Mouse (Mus musculus) c-Kit-negative CD71-positive TER-119-positive erythroid progenitor cells, embryonic 14.5 days (primary cell): ENCODE data around the gene Efna5.

ENCODE experiments used
- DNase-seq: peaks from one replicate; pipeline ENCODE4 v3.0.0-alpha.2; 2013; ENCODE audit warnings: low read depth, low spot score

Efna5 gene

GRCm38 (mm10) chr17:62881176-62881790 lies at the start of gene Efna5:
TSS of gene Efna5 (minus strand) at chr17:62881317.
- DNase-seq: no peak

- no peak for DNase-seq
Measured at GRCm38 (mm10) chr17:62915304-62915703, 34.2 kb upstream of the Efna5 start.

DNA sequence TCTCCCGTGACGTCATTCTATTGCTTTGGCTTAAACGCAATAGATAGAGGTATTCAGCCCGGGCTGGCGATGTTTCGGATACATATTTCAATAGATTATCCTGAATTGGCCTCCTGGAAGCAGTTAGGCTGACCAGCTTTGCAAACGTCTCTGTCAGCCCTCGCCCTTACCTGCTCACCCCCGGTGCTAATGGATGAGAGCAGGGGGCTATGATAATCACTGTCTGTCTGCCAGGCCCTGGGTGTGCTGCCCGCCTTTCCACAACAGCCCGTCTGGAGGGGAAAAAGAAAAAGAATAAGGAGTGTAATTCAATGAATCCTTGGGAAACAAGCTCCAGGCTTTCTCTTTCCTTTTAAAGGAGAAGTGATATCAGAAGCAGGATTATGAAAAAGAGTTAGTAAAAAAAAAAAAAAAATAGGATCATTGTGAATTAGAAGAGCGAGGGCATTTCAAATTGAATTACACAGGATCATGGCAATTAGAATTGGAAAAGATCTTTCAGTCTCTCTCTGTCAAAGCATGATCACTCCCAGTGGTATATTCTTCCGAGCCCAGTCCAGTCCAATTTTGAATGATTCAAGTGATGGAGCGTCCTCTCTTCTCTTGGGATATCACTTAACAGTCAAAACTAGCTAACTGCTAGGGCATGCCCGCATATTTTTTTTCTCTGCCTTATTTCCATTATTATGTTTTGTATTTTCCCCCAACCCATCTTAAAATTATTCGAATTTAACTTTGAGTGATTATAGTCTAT lies 24.8 kb upstream of the Efna5 start:
- no peak for DNase-seq

- no peak for DNase-seq
Measured at GRCm38 (mm10) chr17:62899066-62899465, 17.9 kb upstream of the Efna5 start.

DNA sequence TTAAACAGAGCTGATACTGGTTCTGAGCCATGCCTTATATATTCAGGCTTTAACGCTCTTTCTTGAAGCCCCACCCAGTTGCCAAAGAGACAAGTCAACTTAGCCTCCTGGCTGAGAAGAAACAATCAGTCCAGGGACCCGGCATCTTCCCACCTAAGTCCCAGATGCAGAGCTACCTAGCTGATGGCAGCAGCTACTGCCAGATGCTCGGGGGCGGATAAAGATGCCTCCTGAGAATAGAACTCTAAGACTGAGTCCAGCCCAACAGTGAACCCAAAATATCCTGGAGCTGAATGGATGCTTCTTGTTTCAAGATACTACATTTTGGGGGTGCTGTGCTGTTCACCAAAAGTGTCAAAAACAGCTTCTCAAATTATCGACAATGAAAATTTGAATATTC lies 8.9 kb upstream of the Efna5 start:
- no peak for DNase-seq

GRCm38 (mm10) chr17:62884129-62884506 lies 3.0 kb upstream of the Efna5 start:
- DNase-seq: no peak

DNA sequence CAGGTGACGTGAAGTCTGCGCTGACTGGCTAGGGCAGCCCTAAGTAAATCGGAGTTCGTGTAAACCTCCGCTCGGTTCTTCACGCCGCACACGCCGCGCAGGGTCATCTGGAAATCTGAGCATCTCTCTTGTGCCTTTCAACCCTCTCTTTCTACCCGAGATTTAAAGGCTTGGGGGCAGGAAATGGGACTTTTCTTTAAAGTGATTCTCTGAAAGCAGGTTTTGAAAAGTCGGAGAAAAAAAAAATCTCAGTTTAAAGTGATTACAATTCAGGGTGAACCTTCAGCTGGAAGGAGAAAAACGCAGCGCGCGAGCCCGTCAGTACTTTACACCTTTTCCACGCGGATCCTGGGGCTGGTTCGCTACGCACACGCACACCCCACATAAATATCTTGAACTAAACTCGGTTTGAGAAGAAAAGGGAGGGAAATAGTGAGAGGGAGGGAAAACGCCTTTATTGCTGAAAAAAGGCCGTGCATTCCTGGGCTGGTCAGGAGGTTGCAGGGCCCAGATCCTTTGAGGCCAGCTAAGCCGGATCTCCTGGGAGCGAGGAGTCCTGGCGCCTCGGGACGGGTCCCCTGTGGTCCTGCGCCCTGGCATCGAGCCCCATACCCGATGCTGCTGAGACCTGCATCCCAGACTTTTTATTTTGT lies 2.5 kb upstream of the Efna5 start:
- DNase-seq: no peak

GRCm38 (mm10) chr17:62882726-62883475 lies 1.8 kb upstream of the Efna5 start:
- DNase-seq: no peak

- no peak for DNase-seq
Measured at GRCm38 (mm10) chr17:62881791-62882725, 941 bp upstream of the Efna5 start.

- DNase-seq: no peak
Measured at GRCm38 (mm10) chr17:62880311-62881175, 574 bp downstream of the Efna5 start.

DNA sequence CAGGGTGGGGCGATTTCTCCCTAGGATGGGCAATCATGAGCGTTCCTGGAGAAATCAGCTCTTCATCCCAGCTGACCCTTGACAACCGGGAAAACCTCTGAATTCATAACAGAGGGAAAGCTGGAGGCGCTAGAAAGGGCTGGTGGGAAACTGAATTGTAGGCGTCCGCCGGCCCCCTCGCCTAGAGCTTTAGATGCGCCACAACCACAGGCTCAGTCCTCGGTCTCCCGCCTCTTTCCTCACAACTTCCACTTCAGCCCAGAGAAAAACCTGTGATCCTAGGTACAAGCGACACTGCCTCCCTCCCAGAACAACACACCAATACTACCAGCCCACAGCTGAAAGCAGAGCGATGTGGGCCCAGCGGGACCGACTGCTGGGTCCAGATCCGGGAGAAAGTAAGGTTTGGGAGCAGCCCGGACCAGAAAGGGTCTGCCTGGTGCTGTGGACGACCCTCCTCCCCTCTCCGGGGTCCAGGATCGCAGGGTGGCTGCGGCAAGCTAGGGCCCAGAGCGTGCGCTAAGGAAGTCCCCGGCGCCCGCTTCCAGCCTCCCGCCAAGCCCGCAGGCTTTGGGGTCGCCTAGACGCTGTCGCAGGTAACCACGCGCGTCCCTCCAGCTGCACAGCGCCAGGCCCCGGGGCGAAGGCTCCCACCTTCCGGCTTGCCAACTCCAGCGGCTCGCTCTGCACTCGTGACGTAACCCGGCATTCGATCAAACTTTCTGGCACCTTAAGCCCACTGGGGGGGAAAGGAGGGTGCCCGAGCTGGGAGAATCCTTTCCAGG lies 1.4 kb downstream of the Efna5 start:
- no peak for DNase-seq

GRCm38 (mm10) chr17:62875727-62876126 lies 5.4 kb downstream of the Efna5 start:
- DNase-seq: no peak

- no peak for DNase-seq
Measured at GRCm38 (mm10) chr17:62871928-62872327, 9.2 kb downstream of the Efna5 start.

DNA sequence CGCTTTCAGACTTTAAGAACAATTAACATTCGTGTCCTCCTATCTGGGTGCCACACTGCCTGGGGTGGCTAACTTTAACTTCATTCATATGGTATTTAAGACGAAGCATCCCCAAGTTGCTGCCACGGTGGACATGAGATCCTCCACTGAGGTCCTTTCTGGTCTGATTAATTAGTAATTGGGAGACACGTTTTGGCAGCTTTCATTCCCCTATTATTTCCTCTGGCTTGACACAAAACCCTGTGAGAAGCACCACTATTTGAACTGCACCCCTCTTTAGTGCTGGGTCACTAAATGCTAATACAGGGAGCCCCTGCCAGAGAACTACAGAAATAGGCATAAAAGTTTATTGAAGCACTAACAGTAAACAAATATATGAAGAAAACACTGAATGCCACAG lies 9.9 kb downstream of the Efna5 start:
- DNase-seq: no peak

- DNase-seq: no peak
Measured at GRCm38 (mm10) chr17:62870446-62870845, 10.7 kb downstream of the Efna5 start.

GRCm38 (mm10) chr17:62864966-62865365 lies 16.2 kb downstream of the Efna5 start:
- no peak for DNase-seq

DNA sequence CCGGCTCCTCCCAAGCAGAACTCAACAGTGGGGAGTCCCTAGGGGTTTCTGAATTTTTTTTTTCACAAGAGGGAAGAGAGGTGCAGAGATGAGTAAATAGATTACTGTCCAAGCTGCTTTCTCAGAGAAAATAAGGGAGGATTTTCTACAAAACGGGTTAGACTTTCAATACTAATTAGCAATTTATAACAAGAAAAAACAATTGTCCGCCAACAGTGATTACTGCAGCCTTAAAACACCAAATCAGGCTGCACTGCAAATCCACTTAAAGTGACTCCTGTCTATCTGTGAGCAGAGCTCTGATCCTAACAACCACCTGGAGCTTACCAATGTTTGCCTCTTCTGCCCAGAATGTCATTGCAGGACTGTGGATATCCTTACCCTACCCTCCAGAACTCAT lies 18.1 kb downstream of the Efna5 start:
- no peak for DNase-seq

DNA sequence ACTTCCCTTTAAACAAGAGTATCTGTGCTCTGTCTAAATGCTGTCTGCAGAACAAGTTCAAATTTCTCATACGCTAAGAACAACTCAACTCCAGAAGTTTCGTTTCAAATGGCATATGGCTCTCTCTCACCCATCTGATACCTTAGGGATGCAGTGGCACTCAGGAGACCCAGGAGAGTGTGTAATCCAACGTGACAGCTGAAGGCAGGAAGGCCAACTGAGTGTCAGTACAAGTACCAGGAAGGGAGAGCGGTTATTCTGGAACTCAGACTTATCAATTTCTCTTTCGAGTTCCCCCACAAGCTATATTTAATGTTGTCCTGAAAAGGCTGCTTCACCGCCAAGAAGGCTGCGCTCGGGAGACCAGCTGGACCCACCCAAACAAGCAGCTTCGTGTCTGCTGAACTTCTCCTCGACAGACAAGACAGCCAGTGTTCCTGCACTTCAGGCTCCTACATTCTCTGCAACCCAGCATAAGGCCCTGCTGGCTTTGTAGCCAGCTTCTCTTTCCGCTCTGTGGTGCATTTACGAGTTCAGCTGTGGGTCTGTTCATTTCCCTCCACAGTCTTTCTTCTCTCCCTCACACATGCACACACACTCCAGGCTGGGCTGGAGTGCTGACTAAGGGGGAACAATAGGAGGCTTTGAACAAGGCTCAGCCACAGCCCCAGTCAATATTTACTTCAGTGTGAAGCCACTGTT lies 18.7 kb downstream of the Efna5 start:
- no peak for DNase-seq

DNA sequence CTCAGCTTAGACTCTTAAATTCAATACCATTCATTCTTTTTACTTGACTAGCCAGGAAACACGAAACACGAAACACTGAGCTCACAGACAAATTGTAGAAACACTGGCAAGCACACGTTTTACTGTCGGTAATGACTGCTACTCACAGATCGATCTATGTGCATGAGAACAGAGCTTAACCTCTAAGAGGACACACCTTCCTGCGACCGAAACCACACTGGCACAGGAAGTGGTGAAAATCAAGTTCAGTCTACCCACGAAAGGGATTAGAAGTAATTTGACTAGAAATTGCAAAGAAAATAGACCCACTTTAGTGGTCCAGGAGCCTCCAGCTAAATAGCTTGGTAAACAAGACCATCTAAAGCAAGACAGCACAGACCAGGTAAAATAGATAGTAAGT lies 23.8 kb downstream of the Efna5 start:
- DNase-seq: no peak
